Mouse (Mus musculus): ENCODE data around the gene Lrmda.

Gene Lrmda

GRCm38 (mm10) chr14:22343357-22343756 lies 323.8 kb downstream of the Lrmda start:
- DNase-seq, result no peak

DNA sequence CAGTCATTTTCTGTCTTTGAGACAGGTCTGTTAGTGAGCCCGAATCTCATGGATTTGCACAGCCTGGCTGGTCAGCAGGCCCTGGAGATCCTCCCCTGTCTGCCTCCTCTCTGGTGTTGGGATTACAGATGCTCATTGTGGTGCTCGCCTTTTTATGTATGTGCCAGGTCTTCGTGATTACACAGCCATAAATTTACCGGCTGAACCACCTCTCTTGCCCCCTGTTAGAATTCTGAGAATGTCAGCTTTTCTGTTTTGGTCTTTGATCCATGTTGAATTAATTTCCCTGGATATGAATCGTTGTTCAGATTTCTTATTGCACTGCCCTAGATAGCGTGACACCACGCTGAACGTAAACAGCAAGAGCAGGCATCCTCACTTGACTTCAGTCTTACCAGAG lies 325.7 kb downstream of the Lrmda start:
- no peak for DNase-seq

GRCm38 (mm10) chr14:22353626-22354025 lies 334.1 kb downstream of the Lrmda start:
- DNase-seq, result no peak

GRCm38 (mm10) chr14:22354769-22355574 lies 335.5 kb downstream of the Lrmda start:
- no peak for DNase-seq

- no peak for DNase-seq
Observed at GRCm38 (mm10) chr14:22357991-22358503, 338.5 kb downstream of the Lrmda start.

DNA sequence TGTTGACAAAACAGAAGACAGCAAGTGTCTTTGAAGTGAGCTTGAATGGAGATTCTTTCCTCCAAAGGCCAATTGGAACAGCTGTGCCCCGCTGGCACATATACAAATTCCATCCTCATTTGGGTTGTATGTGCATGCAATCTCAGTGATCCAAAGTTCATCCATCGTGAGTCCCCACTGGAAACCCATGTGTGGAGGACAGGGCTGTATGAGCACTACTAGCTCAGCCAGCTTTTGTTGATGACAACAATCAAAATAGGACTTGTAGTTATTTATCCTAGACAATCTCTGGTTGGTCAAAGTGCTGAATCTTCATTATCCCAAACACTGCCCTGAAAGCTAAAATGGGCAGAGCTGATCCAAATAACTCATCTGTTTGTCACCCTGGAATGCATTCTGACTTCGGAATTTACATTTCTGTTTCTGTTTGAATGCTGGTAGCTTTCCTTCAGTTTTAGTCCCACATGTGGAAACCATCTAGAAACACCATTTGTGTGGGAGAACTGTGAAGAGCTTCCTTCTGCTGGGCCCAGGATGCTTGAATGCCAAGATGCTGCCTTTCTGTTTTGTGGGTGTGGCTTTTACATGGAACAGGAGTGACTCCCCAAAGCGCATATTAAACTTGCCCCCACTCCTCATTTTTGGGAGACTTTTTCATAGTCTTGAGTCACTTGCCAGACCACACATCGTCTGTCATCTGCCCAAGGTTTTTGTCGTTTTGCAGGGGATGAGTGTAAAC lies 344.7 kb downstream of the Lrmda start:
- no peak for DNase-seq

- DNase-seq, result no peak
Observed at GRCm38 (mm10) chr14:22364771-22365355, 345.4 kb downstream of the Lrmda start.

GRCm38 (mm10) chr14:22367615-22368014 lies 348.1 kb downstream of the Lrmda start:
- DNase-seq, result no peak

DNA sequence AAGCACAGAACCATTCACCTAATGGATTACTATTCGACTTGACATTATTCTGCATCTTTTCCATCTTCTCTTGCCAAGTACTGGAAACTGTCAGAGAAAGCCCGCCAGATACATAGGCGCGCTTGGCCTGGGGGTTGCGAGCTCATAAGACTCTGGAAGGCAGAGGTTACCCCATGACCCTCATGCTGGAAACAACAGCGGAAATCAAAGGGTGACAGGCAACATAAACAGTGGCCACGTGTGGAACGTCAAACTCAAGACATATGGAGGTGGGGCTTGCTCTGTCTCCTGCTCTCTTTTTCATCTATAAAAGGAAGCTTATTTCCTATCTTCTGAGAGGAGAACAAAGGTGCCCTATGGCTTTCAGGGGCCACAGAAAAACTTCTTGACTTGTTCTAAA lies 351.6 kb downstream of the Lrmda start:
- DNase-seq, result peak; percentile 16

GRCm38 (mm10) chr14:22372666-22373360 lies 353.3 kb downstream of the Lrmda start:
- DNase-seq, result no peak

GRCm38 (mm10) chr14:22373361-22373745 lies 353.8 kb downstream of the Lrmda start:
- no peak for DNase-seq

GRCm38 (mm10) chr14:22377148-22377547 lies 357.6 kb downstream of the Lrmda start:
- DNase-seq, result no peak

- DNase-seq, result no peak
Observed at GRCm38 (mm10) chr14:22382101-22382500, 362.6 kb downstream of the Lrmda start.

- peak; percentile 16 for DNase-seq
Observed at GRCm38 (mm10) chr14:22393616-22394015, 374.1 kb downstream of the Lrmda start.

- no peak for DNase-seq
Observed at GRCm38 (mm10) chr14:22402411-22402810, 382.9 kb downstream of the Lrmda start.

GRCm38 (mm10) chr14:22406623-22407022 lies 387.1 kb downstream of the Lrmda start:
- no peak for DNase-seq

GRCm38 (mm10) chr14:22410826-22411225 lies 391.3 kb downstream of the Lrmda start:
- no peak for DNase-seq

DNA sequence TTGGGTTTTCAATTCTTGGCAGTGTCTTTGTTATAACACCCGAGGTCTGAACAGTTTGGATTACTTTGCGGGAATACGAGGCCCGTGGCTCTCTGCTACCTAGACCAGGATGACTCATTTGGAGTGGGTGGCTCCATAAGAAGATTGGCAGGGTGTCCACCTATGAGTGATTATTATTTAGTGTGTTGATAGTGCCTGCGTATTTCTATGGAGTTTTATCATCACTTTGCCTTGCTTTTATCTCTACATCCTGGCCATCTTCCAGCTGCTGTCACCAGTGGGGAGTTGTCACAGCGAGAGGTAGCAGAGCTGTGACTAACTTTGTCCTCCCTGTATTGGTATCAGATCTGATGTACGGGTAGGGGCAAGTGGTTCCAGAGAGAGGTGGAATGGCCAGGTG lies 393.7 kb downstream of the Lrmda start:
- DNase-seq, result no peak

DNA sequence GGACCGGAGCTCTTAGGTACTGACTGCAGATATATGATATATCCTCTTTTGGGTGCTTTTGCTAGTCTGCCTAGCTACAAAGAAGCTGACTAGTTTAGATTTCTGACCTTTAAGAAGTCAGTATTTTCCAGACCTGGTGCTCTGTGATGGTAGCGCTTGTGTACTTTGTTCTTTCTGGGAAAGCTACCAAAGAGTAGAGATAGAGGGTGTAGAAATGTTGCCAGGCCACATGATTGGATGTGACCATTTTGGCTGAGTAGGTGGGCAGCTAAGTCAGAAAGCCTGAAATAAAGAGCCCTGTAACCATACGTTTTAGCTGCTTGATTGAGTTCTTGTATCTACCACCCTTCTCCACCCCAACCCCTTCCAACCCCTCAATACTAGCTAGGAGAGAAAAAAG lies 398.2 kb downstream of the Lrmda start:
- DNase-seq, result no peak

DNA sequence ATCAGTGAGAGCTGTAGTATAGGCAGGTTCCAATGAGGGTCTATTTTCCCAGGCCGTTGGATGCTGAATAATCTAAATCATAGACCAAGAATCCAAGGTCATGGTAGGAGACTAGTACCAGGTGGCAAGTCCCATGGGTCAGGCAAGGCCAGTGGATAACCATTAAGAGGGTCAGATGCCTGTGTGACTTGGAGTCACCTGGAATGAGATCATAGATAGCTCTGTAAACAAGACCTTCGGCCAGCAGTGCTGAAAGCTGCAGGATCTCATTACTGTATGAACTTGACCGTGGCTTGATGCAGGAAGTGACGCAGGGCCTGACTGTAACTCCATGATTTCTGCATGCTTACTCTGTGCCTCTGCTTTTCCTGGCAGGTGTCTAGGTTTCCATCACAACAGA lies 402.2 kb downstream of the Lrmda start:
- no peak for DNase-seq

DNA sequence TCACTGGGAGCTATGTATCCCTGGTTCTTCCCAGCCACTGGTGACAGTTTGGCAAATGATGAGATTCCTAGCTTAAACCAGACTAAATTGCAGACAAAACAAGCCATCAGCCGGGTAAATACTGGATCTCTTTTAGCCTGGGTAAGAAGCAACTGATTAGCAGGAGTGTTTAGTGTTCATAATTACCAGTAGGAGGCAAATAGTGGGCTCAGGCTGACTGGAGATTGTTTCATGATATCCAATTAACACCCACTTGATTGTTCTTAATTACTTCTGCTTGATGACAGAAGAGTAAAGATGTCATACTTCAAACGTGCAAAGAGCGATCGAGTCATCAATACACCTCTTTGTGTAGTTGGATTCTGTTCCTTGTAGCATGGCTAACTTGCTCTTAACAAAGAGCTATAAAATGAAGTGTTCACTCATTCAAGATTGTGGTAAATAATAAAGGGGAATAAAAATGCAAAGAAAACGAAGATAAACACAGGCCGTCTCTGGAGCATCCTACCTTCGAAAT lies 405.6 kb downstream of the Lrmda start:
- DNase-seq, result no peak

DNA sequence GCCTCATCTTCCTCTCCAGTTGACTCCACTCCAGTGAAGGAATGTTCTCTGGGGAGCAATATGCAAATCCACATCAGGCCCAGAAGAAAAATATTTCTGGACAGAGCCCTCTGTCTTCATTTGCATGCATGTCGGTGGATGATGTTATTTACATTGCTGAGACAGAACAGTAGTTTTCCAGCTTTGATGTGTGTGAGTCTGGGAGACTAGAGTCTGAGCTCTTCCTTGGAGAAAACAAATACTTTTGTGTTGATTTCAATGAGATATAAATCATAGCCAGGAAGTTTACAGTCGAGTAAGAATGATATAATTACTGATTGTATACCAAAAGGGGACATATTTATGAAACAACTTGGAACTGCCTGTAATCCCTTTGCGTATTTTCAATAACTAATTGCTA lies 415.9 kb downstream of the Lrmda start:
- DNase-seq, result no peak

- no peak for DNase-seq
Observed at GRCm38 (mm10) chr14:22435860-22436377, 416.4 kb downstream of the Lrmda start.

All from kidney, postnatal 10 days (tissue).